Mouse (Mus musculus) ES-Bruce4 (cell line): Measurements from ENCODE around the gene Hnrnph3.

ENCODE experiments used
- CTCF ChIP-seq: IDR thresholded peaks from one replicate; pipeline ENCODE4 v1.8.1; 2011; ENCODE audit warnings: low read depth, low read length
- EP300 ChIP-seq: IDR thresholded peaks from 2 replicates; pipeline ENCODE4 v1.6.1; 2011; ENCODE audit warnings: low read depth, low read length; ENCODE audit not compliant: insufficient read depth
- POLR2A ChIP-seq: IDR thresholded peaks from one replicate; pipeline ENCODE4 v1.8.1; 2011; ENCODE audit warnings: low read length; ENCODE audit not compliant: insufficient read depth

GRCm38 (mm10) chr10:63008193-63008592 lies 15.8 kb downstream of the Hnrnph3 start:
- TF ChIP-seq EP300, result no peak
- no peak for TF ChIP-seq CTCF
- no peak for TF ChIP-seq POLR2A
